Mouse (Mus musculus): ENCODE results near the gene Emd.
A peak's percentile ranks its signal among the peaks of the same experiment; 100 is the strongest.

Gene Emd

GRCm38 (mm10) chrX:74273422-74274322, 19.2 kb downstream of the Emd start:
- DNase-seq: no peak

GRCm38 (mm10) chrX:74277916-74278315, 23.4 kb downstream of the Emd start:
- no peak for DNase-seq

DNA sequence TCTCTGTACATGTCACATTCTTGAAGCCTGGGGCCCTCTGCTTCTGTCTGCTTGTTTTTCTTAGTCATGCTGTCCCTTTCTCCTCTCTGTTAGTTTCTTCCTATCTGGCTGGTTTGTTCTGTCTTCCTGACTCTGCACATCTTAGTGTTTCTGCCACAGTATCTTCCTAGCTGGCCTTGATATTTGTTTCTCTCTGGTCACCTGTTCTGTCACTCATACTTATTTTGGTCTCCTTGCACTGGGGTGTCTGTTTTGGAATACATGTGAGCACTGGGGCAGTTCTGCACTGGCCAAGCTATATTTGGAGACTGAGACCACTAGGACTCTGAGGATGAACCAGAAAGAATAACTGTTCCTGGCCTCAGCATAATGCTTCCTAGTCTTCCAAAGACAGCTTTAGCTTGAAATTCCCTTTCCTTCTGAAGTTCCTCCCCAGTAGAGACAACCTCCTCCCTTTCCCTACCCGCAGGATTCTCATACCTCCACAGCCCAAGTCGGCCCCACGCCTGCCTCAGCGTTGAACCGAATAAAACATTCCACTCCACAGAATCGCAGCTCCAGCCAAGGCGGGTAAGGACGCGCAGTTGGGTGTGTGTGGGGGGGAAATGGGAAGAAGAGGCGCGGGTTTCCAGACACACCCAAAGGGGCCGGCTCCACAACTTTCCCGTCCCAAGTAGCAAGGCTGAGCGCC, 26.7 kb downstream of the Emd start:
- DNase-seq: peak; percentile 23

- peak; percentile 93 for DNase-seq
These were observed 27.4 kb downstream of the Emd start, which contains the start of the genes Taz and Dnase1l1 for GRCm38 (mm10) chrX:74281732-74282394. Gene Taz, plus strand, starts transcription at chrX:74281912. Gene Dnase1l1, minus strand, starts transcription at chrX:74282337.

DNA sequence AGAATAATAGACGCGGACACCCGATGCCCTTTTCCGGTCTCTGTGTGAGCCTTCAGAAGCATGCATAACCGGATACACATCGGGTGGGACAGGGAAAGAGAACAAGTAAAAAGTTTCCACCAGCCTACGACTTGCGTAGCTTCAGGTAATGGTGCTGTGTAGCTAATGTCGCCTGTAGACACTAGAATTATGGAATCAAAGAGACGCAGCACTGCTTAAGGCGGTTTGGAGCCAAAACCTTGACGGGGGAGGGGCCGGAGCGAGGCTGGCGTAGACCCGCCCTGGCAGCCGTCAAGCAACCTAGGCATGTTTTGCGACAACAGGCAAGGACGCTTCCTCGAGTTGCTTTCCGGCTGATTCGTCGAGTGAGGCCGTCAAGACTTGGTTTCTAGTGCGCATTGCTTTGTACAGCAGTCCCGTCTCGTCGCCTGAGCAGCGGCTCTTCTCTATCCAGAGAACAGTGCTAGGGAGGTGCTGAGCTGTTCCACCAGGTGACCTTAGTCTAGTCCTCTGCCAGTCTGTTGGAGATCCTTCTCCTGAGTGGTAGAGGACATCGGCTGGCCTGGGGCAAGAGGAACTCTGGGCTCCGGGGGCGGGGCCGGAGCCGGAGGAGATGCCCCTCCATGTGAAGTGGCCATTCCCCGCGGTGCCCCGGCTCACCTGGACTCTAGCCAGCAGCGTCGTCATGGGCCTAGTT, 28.1 kb downstream of the Emd start:
- DNase-seq: peak; percentile 88

GRCm38 (mm10) chrX:74283092-74283437, 28.6 kb downstream of the Emd start:
- DNase-seq: no peak

- DNase-seq: no peak
These were observed 38.9 kb downstream of the Emd start for GRCm38 (mm10) chrX:74293431-74293830.

DNA sequence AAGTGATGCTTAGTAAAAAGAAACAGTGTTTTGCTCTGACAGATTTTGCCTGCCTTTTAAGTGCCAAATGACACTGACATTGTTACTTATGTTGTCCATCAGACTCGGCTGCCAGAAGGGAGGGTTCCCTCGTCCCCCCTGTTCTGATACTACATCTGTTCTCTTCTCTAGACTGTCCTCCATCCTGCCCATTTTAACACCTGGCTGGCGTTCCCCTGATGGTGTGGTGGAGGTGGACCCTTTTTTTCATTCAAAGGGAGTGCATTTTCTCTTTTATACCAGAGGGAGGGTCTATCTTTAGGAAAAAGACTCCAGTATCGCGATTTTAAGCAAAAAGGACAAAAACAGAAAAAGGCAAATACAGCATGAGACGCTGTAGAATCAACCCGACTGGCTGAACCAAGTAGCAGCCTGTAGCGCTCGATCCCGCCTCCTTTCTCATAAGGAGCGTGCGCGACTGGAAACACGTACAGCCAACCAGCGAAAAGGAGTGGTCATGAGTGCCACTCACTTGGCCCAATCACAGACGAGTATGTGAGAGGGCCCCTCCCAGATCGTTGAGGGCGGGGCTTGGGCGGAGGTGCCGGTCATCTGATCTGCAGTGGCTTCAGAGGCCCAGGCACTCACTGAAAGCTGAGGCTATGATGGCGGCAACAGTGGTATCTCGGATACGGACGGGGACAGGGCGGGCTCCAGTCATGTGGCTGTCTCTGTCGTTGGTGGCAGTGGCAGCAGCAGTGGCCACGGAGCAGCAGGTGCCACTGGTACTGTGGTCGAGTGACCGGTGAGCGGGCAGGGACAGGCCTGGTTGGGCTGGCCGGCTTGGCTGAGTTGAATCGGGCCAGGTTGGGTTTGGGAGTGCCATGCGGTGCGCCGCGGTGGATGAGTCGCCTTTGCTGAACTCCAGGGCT, 42.3 kb downstream of the Emd start, which contains the start of gene Atp6ap1:
TSS of gene Atp6ap1 (plus strand) at position 560 of the 911 bp plus-strand sequence.
- peak; percentile 96 for DNase-seq

DNA sequence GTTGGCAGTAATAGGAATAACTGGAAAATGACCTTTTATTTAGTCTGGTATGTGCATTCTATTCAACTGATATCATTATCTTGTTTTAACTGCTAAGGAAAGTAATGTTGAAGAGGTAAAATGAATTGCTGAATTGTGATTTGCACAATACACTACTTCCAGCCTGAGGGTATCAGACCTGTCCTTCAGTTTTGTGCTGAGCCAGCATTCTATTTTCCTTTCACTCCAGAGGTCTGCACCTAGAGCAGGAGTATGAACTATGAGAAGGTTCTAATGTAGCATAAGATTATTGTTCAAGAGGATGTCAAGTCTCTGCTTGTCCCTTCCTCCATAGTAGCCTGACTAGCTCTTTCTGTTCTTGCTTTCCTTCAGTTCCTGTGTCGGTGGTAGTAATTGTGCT, 43.9 kb downstream of the Emd start:
- DNase-seq: no peak

- DNase-seq: no peak
These were observed 45.2 kb downstream of the Emd start for GRCm38 (mm10) chrX:74299721-74300120.

DNA sequence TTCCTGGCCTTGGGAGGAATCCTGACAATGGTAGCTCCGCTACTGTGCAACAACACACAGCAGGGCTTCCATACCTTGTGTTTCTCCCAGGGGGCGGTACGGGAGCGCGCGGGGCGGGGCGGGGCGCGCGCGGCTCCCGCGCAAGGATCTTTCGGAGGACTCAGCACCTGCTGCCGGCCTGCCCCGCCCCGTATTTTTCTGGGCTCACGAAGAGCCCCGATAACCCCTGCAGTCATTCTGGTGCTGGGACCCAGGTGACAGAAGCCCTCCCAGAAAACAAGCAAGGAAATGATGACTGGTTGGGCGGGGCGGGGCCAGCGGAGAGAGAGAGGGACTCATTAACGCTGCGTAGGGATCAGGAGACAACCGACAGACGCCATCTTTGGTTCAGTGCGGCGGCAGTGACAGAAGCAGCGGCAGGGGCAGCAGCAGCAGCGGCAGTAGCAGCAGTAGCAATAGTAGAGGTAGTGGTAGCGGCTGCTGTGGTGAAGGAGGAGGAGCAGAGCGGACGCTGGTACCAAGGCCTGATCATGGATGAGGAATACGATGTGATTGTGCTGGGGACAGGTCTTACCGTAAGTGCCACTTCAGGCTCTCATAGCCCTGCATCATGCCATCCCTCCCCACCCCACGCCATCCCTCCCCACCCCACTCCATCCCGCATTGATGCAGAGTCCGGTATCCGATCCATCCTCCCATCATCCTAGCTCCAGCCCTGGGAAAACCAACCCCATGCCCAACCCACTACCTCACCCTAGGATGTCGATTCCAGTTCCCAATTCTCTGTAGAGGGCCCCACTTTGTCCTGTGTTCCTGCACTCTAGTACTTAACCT, 50.6 kb downstream of the Emd start, which contains the start of gene Gdi1:
TSS of gene Gdi1 (plus strand) at position 132 of the 834 bp plus-strand sequence.
- peak; percentile 83 for DNase-seq
